Mouse (Mus musculus): ENCODE data around the gene Olfr480. TPM values are rescaled to one million over a fixed set of nuclear protein-coding genes. Genes with fewer than 3 reads are reported as not detected.

Gene Olfr480
- not detected in 2 replicates for polyA plus RNA-seq (2016; fragmentation: Nextera tagmentation; extraction: Ambion mirVana)

GRCm38 (mm10) chr7:108067246-108067645 is at the start of gene Olfr480:
TSS of gene Olfr480 (minus strand) at chr7:108067346.
- no peaks in the 10 kb centered on the region for H3K27me3 ChIP-seq (replicated peaks)
- H3K9ac ChIP-seq: no peak within 1 kb of the TSS
- no peak within 1 kb of the TSS for H3K4me3 ChIP-seq
- H3K36me3 ChIP-seq: no peaks in the 10 kb centered on the region
- no peak within 1 kb of the TSS for H3K27ac ChIP-seq
- no peaks in the 10 kb centered on the region for H3K4me1 ChIP-seq
- WGBS: 91% methylated on average over 1 of the region's 1 CpGs
- H3K4me2 ChIP-seq (replicated peaks): no peak within 1 kb of the TSS
- ATAC-seq (ENCODE audit: low FRiP score, low read depth): no peak
- no peaks in the 10 kb centered on the region for H3K9me3 ChIP-seq

GRCm38 (mm10) chr7:108100549-108100948 is 33.4 kb upstream of the Olfr480 start, which contains the start of gene Olfr483:
TSS of gene Olfr483 (plus strand) at chr7:108100849.
- H3K9ac ChIP-seq: no peak within 1 kb of the TSS
- H3K27me3 ChIP-seq (replicated peaks): no peaks in the 10 kb centered on the region
- ATAC-seq (ENCODE audit: low FRiP score, low read depth): no peak
- H3K4me2 ChIP-seq (replicated peaks): no peak within 1 kb of the TSS
- no peaks in the 10 kb centered on the region for H3K9me3 ChIP-seq
- no peaks in the 10 kb centered on the region for H3K36me3 ChIP-seq
- 91% methylated on average over 1 of the region's 1 CpGs for WGBS
- no peak within 1 kb of the TSS for H3K4me3 ChIP-seq
- no peak within 1 kb of the TSS for H3K27ac ChIP-seq
- H3K4me1 ChIP-seq: no peaks in the 10 kb centered on the region

GRCm38 (mm10) chr7:108097486-108097885 is 30.3 kb upstream of the Olfr480 start, which contains the start of gene Olfr482:
TSS of gene Olfr482 (minus strand) at chr7:108097586.
- Histone ChIP-seq H3K27me3 (replicated peaks) (no peaks in the 10 kb centered on the region), H3K9ac (no peak within 1 kb of the TSS), H3K9me3 (no peaks in the 10 kb centered on the region), H3K4me1 (no peaks in the 10 kb centered on the region), H3K4me2 (replicated peaks) (no peak within 1 kb of the TSS), H3K27ac (no peak within 1 kb of the TSS), H3K4me3 (no peak within 1 kb of the TSS), H3K36me3 (no peaks in the 10 kb centered on the region)
- no peak for ATAC-seq (ENCODE audit: low FRiP score, low read depth)
- 80% methylated on average over 1 of the region's 1 CpGs for WGBS

GRCm38 (mm10) chr7:108079555-108079954 is 12.4 kb upstream of the Olfr480 start, which contains the start of gene Olfr481:
TSS of gene Olfr481 (plus strand) at chr7:108079855.
- H3K9me3 ChIP-seq: no peaks in the 10 kb centered on the region
- no peak for ATAC-seq (ENCODE audit: low FRiP score, low read depth)

GRCm38 (mm10) chr7:108050393-108050792 is 16.8 kb downstream of the Olfr480 start, which contains the start of gene Olfr479:
TSS of gene Olfr479 (plus strand) at chr7:108050693.
- no peaks in the 10 kb centered on the region for H3K36me3 ChIP-seq
- H3K9me3 ChIP-seq: no peaks in the 10 kb centered on the region
- no peaks in the 10 kb centered on the region for H3K27me3 ChIP-seq (replicated peaks)
- no peak within 1 kb of the TSS for H3K27ac ChIP-seq
- H3K4me3 ChIP-seq: no peak within 1 kb of the TSS
- H3K4me1 ChIP-seq: no peaks in the 10 kb centered on the region
- 87% methylated on average over 2 of the region's 2 CpGs for WGBS
- no peak within 1 kb of the TSS for H3K9ac ChIP-seq
- H3K4me2 ChIP-seq (replicated peaks): no peak within 1 kb of the TSS
- no peak for ATAC-seq (ENCODE audit: low FRiP score, low read depth)

More at GRCm38 (mm10) chr7:108079555-108079954, 12.4 kb upstream of the Olfr480 start, which contains the start of gene Olfr481:
- Histone ChIP-seq H3K9ac (no peak within 1 kb of the TSS), H3K4me2 (replicated peaks) (no peak within 1 kb of the TSS), H3K27me3 (replicated peaks) (no peaks in the 10 kb centered on the region), H3K4me3 (no peak within 1 kb of the TSS), H3K27ac (no peak within 1 kb of the TSS), H3K4me1 (no peaks in the 10 kb centered on the region), H3K36me3 (no peaks in the 10 kb centered on the region)

GRCm38 (mm10) chr7:108033889-108034288 is 33.3 kb downstream of the Olfr480 start, which contains the start of gene Olfr478:
TSS of gene Olfr478 (minus strand) at chr7:108033989.
- H3K27me3 ChIP-seq (replicated peaks): no peaks in the 10 kb centered on the region
- no peak within 1 kb of the TSS for H3K9ac ChIP-seq
- H3K4me3 ChIP-seq: no peak within 1 kb of the TSS
- WGBS: 85% methylated on average over 3 of the region's 3 CpGs
- H3K27ac ChIP-seq: no peak within 1 kb of the TSS
- ATAC-seq (ENCODE audit: low FRiP score, low read depth): no peak
- no peaks in the 10 kb centered on the region for H3K36me3 ChIP-seq
- H3K9me3 ChIP-seq: no peaks in the 10 kb centered on the region; the same call in 1 of the 2 replicates
- no peak within 1 kb of the TSS for H3K4me2 ChIP-seq (replicated peaks)
- H3K4me1 ChIP-seq: no peaks in the 10 kb centered on the region

Other genes starting within 250 kb of the Olfr480 start
- not detected in 2 replicates for gene Olfr469, start 241.8 kb downstream of the Olfr480 start, polyA plus RNA-seq (2016; fragmentation: Nextera tagmentation; extraction: Ambion mirVana)
- not detected in 2 replicates for gene Olfr470, start 219.9 kb downstream of the Olfr480 start, polyA plus RNA-seq (2016; fragmentation: Nextera tagmentation; extraction: Ambion mirVana)
- gene Olfr472, start 169.4 kb downstream of the Olfr480 start, polyA plus RNA-seq (2016; fragmentation: Nextera tagmentation; extraction: Ambion mirVana): 0.04 TPM in 1 of 2 replicates, not detected in the other
- not detected in 2 replicates for gene Olfr473, start 136.9 kb downstream of the Olfr480 start, polyA plus RNA-seq (2016; fragmentation: Nextera tagmentation; extraction: Ambion mirVana)
- not detected in 2 replicates for gene Olfr474, start 112.7 kb downstream of the Olfr480 start, polyA plus RNA-seq (2016; fragmentation: Nextera tagmentation; extraction: Ambion mirVana)
- gene Olfr476, start 102.5 kb downstream of the Olfr480 start, polyA plus RNA-seq (2016; fragmentation: Nextera tagmentation; extraction: Ambion mirVana): not detected in 2 replicates
- gene Olfr477, start 80.7 kb downstream of the Olfr480 start, polyA plus RNA-seq (2016; fragmentation: Nextera tagmentation; extraction: Ambion mirVana): not detected in 2 replicates
- not detected in 2 replicates for gene Olfr478, start 33.4 kb downstream of the Olfr480 start, polyA plus RNA-seq (2016; fragmentation: Nextera tagmentation; extraction: Ambion mirVana)
- gene Olfr479, start 16.7 kb downstream of the Olfr480 start, polyA plus RNA-seq (2016; fragmentation: Nextera tagmentation; extraction: Ambion mirVana): not detected in 2 replicates
- gene Olfr481, start 12.5 kb upstream of the Olfr480 start, polyA plus RNA-seq (2016; fragmentation: Nextera tagmentation; extraction: Ambion mirVana): not detected in 2 replicates
- 0.14 TPM in 1 of 2 replicates, not detected in the other for gene Olfr482, start 30.2 kb upstream of the Olfr480 start, polyA plus RNA-seq (2016; fragmentation: Nextera tagmentation; extraction: Ambion mirVana)
- gene Olfr483, start 33.5 kb upstream of the Olfr480 start, polyA plus RNA-seq (2016; fragmentation: Nextera tagmentation; extraction: Ambion mirVana): not detected in 2 replicates
- not detected in 2 replicates for gene Olfr484, start 60.1 kb upstream of the Olfr480 start, polyA plus RNA-seq (2016; fragmentation: Nextera tagmentation; extraction: Ambion mirVana)
- not detected in 2 replicates for gene Olfr485, start 92.5 kb upstream of the Olfr480 start, polyA plus RNA-seq (2016; fragmentation: Nextera tagmentation; extraction: Ambion mirVana)
- not detected in 2 replicates for gene Olfr486, start 105.4 kb upstream of the Olfr480 start, polyA plus RNA-seq (2016; fragmentation: Nextera tagmentation; extraction: Ambion mirVana)
- gene Olfr487, start 147.3 kb upstream of the Olfr480 start, polyA plus RNA-seq (2016; fragmentation: Nextera tagmentation; extraction: Ambion mirVana): not detected in 2 replicates
- not detected in 2 replicates for gene Olfr488, start 191.0 kb upstream of the Olfr480 start, polyA plus RNA-seq (2016; fragmentation: Nextera tagmentation; extraction: Ambion mirVana)
- not detected in 2 replicates for gene Olfr490, start 221.6 kb upstream of the Olfr480 start, polyA plus RNA-seq (2016; fragmentation: Nextera tagmentation; extraction: Ambion mirVana)
- not detected in 2 replicates for gene Olfr491, start 246.1 kb upstream of the Olfr480 start, polyA plus RNA-seq (2016; fragmentation: Nextera tagmentation; extraction: Ambion mirVana)